Mouse (Mus musculus) CD4-positive helper T cell, adult 2 months (primary cell): Measurements from ENCODE around the gene Daxx.
A peak's percentile ranks its signal among the peaks of the same experiment; 100 is the strongest.
"Not testable (repeated sequence)": the region's sequence is repeated elsewhere in the genome, so short reads cannot be mapped to it uniquely, and the experiment has no call there.

Source experiments
- DNase-seq: peaks from one replicate; pipeline ENCODE4 v3.0.0-alpha.2; 2012; ENCODE audit warnings: low read depth, missing footprints, low spot score

The Daxx gene

GRCm38 (mm10) chr17:33909077-33909868 is at the start of gene Daxx:
Daxx (plus strand) TSS chr17:33909414.
- DNase-seq: peak; percentile 99

GRCm38 (mm10) chr17:33865330-33866030 is 43.7 kb upstream of the Daxx start:
- peak; percentile 90 for DNase-seq

GRCm38 (mm10) chr17:33873537-33873936 is 35.7 kb upstream of the Daxx start, which contains the start of gene Gm7029:
Gm7029 (plus strand) TSS chr17:33873837.
- not testable (repeated sequence) for DNase-seq

DNA sequence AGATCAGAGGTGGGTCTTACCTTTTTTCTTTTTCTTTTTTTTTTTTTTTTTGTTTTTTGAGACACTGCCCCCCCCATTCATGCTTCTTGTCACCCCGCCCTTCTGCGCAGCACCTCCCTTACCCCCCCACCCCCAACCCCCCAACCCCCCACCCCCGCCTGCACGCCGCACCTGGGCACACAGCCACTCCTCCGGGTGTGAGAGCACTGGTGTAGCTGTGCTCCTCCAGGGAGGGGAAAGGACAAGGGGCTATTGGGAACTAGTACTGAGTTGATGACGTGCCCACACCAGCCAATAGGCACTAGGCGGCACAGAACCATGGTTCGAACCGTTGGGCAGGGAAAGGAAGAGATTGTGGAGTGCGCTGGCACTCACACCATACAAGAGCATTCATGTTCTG is 34.8 kb upstream of the Daxx start:
- DNase-seq: no peak

DNA sequence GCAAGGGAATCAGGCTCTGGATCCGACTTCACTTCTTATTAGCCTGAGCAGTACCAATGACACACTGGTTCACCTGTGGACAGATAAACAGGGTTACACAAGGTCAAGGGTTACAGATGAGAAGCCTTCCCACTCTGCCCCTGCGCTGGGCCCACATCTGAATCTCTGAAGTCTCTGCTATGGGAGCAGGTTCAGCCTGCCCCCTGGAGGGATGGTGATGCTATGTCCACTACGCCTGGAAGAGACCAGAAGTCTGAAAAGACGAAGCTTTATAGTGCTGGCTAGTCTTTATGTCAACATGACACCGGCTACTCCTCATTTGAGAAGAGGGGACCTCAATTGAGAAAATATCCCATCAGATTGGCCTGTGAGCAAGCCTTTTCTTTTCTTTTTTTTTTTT is 33.4 kb upstream of the Daxx start:
- DNase-seq: not testable (repeated sequence)

GRCm38 (mm10) chr17:33884320-33884719 is 24.9 kb upstream of the Daxx start:
- DNase-seq: not testable (repeated sequence)

- DNase-seq: not testable (repeated sequence)
These were observed 21.4 kb upstream of the Daxx start for GRCm38 (mm10) chr17:33887802-33888201.

- DNase-seq: not testable (repeated sequence)
These were observed 21.0 kb upstream of the Daxx start for GRCm38 (mm10) chr17:33888230-33888629.

GRCm38 (mm10) chr17:33889941-33890532 is 19.2 kb upstream of the Daxx start:
- DNase-seq: not testable (repeated sequence)

- DNase-seq: peak; percentile 100
These were observed 18.6 kb upstream of the Daxx start, which contains the start of gene Kifc1 for GRCm38 (mm10) chr17:33890533-33891059. Kifc1 (minus strand) TSS chr17:33890661.

DNA sequence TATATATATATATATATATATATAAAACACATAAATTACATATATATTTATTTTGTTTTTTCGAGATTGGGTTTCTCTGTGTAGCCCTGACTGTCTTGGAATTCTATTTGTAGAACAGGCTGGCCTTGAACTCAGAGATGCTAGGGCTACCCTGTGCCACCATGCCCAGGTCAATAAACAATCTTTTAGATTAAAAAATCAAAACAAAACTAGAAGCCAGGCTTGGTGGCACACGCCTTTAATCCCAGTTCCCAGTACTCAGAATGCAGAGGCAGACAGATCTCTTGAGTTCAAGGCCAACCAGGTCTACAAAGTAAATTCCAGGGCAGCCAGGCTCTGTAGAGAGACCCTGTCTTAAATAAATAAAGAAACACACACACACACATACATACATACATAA is 17.9 kb upstream of the Daxx start:
- no peak for DNase-seq

- DNase-seq: not testable (repeated sequence)
These were observed 17.3 kb upstream of the Daxx start for GRCm38 (mm10) chr17:33891892-33892291.

DNA sequence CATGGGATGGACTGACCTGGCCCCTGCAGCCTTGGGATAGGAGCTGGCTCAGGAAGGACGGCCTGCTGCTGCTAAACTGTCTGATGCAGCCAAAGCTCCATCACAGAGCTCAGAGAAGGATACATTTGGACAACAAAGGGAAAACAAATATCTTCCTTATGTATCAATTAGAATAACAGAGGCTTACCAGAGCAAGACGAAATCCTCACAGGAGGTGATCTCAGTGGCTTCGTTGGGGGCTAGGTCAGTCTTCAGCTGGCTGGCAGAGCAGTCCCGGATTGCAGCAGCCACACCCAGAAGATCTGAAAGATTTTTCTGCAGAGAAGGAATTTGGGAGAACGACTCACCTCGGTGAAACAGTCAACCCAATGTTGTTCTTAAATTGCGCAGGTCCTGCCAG is 16.8 kb upstream of the Daxx start:
- DNase-seq: no peak

DNA sequence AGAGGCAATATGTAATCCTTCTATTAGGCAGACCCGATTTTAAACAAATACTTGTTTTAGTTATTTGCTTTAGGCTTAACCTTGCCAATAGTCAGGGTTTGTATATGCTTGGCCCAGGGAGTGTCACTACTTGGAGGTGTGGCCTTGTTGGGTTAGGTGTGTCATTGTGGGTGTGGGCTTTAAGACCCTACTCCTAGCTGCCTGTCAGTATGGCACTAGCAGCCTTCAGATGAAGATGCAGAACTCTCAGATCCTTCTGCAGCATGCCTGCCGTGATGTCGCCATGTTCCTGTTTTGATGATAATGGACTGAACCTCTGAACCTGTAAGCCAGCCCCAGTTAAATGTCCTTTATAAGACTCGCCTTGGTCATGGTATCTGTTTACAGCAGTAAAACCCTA is 16.2 kb upstream of the Daxx start:
- DNase-seq: not testable (repeated sequence)

DNA sequence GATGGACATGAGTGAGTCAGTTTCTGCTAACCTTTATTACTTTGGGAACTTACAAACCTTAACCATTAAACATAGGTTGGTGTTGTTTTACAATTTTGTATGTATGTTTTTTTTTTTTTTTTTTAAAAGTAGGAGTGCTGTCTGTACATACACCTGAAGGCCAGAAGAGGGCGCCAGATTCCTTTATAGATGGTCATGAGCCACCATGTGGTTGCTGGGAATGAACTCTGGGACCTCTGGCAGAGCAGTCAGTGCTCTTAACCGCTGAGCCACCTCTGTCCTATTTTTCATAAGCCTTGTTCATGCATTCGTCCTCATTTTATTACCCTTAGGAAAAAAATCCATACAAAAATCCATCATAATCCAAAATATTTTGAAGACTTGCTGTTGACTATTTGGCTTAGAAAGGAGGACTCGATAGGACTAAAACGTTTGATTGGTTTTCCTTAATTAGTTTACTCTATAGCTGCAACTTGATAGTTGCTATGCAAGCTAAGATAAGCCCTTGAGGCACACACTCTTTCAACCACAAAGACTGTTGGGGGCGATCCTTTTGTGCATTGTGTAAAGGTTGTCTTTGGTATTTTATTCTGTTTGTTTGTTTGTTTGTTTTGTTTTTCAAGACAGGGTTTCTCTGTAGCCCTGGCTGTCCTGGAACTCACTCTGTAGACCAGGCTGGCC is 12.0 kb upstream of the Daxx start:
- DNase-seq: peak; percentile 85

- not testable (repeated sequence) for DNase-seq
These were observed 11.0 kb upstream of the Daxx start for GRCm38 (mm10) chr17:33898193-33898592.

GRCm38 (mm10) chr17:33899642-33900041 is 9.6 kb upstream of the Daxx start:
- DNase-seq: no peak

- DNase-seq: no peak
These were observed 8.8 kb upstream of the Daxx start for GRCm38 (mm10) chr17:33900281-33900988.

DNA sequence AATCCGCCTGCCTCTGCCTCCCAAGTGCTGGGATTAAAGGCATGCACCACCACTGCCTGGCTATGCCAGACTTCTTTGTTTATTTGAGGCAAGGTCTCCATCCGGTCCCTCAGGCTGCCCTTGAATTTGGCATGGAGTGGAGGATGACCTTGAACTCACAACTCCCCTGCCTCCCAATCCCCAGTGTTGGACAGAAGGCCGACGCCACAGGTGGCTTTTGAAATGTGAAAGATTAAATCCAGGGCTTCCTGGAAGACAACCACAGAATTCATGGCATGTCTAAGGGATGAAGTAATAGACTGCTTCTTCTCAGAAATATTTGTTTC is 8.3 kb upstream of the Daxx start:
- no peak for DNase-seq

- DNase-seq: no peak
These were observed 7.6 kb upstream of the Daxx start for GRCm38 (mm10) chr17:33901653-33902052.

DNA sequence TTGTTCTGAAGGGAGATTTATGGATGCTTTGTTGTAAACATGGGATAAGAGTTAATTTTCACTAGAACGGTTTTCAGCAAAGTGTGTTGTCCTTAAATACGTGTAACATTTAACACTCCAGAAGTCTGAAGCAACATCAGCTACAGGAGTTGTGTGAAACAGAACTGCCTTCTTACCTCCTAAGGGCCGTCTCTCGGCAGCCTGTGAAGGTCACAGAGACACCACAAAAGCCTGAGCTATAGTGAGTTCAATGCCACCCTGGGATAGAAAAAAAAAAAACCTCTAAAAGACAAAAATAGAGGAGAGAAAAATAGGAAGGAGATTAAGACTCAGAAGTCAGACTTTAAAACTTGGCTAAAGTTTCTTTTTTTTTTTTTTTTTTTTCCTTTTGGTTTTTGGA is 7.1 kb upstream of the Daxx start:
- DNase-seq: no peak
